Mouse (Mus musculus): ENCODE data around the gene Angel1.

- TF ChIP-seq CTCF (IDR thresholded peaks at IDR 0.05; ENCODE audit: extremely low read depth, insufficient read depth, low read length) (no peak), POLR2A (IDR thresholded peaks at IDR 0.05; ENCODE audit: extremely low read depth, insufficient read depth, low read length) (no peak)
Measured at GRCm38 (mm10) chr12:86687971-86688573, 38.2 kb downstream of the Angel1 start.
